Mouse (Mus musculus) liver (tissue): ENCODE results near the gene Hoxd11.

Experiments
- DNase-seq: peaks from one replicate; pipeline ENCODE4 v3.0.0-alpha.2; 2020; ENCODE audit warnings: mixed read lengths

The Hoxd11 gene

GRCm38 (mm10) chr2:74682796-74683195, 3.4 kb downstream of the Hoxd11 start:
- no peak for DNase-seq

GRCm38 (mm10) chr2:74683471-74683951, 4.2 kb downstream of the Hoxd11 start:
- DNase-seq: no peak

DNA sequence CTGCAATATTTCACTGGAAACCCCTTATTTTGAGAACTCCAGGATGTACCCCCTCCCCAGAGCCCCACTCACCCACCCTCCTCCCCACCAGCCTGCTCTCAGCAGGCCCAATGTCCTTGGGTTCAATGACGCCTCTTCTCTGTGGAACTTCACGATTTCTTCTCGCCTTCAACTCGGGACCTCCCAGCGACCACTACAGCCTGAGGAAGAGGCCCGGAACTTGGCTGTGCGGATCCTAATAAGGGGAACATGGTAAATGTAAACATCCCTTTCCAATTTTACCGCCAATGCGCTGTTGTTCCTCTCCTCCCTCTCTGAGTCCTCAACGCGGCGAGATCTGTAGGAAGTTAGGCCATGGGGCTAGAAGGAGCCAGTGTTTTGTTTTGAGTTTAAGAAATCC, 4.7 kb downstream of the Hoxd11 start:
- no peak for DNase-seq

DNA sequence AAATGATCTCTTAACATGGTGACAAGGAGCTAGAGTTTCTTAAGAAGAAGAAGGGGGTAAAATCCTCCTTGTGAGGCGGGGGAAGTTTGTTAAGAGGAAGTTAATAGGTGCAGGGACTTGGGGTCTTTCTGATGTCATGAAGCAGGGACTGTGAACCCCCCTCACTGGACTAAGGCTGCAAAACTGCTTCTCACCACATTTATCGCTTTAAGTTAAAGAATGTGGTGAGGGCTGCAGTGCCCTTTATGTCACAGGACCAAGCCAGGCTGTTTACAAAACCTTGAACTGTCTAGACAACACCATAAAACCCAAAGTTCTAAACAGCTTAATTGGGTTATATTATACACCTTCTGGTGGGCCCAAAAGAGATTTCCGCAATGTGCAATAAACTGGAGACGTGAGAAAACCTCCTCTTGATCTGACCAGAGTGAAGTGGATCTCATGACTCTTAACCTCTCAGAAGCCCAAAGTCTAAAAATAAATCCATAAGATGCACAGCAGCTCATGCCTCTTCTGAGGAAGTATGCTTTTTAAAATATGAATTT, 5.8 kb downstream of the Hoxd11 start:
- DNase-seq: no peak

DNA sequence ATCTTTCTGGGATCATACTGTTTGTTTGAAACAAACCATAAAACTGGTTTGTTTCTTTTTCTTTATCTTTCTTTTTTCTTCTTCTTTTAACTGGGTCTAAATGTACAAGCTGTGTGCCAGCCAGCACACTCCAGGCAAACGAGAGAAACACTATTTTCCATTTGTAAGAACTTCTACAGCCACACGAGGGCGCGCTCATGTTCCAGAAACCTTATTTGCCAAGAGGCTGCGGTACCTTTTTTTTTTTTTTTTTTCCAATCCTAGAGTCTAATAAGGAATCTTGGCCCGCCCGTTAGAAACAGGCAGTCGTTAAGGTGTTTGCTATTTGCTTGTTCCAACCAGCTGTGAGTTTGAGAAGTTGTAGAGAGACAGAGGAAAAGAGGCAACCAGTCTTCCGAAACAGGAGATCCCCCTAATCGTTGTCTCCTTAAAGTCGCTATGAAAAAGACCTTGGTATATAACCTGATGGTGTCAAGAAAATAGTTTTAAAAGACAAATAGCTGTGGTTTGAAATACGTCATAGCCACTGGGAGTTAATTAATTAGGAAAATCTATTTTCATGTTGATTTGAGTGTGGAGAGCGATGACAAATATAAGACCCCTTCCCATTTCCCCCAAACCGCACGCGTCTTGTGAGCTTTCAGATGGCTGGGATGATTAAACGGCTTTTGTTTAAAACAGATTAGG, 7.1 kb downstream of the Hoxd11 start:
- DNase-seq: peak; percentile 48

- no peak for DNase-seq
These were observed 7.8 kb downstream of the Hoxd11 start for GRCm38 (mm10) chr2:74686988-74687697.

GRCm38 (mm10) chr2:74687698-74688555, 8.6 kb downstream of the Hoxd11 start:
- DNase-seq: no peak

- DNase-seq: no peak
These were observed 9.6 kb downstream of the Hoxd11 start for GRCm38 (mm10) chr2:74688795-74689573.

DNA sequence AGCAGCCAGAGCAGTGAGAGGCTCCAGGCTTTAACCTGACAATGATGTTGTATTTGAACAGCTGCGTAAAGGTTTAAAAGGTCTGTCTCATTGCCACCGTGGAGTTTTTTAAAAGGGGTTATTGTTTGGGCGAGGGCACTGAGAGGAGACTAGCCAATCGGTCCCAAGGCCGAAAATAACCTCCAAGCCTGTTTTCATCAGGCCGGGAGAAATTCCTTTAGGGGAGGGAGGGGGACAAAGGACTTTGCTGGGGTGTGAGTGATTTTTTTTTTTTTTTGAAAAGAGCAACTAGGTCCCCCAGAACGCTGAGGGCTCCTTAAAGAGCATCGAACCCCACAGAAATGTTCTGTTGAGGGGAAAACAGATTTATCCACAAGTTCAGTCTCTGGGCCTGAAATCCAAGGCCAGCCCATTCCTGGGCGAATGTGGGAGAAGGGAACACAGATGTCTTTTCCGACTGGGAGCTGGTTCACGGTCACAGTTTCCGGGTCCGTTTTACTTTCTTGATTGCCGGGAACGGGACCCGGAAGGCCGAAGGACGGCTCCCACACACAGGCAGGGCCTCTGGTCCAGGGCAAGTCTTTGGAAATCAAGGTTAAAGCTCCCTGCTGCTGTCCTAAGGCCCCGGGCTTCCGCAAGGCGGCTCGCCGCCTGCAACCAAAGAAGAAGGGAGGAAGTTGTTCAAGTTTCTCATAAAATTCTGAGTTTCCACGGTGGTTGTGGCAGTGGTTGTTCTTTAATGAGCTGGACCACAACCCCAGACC, 10.4 kb downstream of the Hoxd11 start:
- no peak for DNase-seq

DNA sequence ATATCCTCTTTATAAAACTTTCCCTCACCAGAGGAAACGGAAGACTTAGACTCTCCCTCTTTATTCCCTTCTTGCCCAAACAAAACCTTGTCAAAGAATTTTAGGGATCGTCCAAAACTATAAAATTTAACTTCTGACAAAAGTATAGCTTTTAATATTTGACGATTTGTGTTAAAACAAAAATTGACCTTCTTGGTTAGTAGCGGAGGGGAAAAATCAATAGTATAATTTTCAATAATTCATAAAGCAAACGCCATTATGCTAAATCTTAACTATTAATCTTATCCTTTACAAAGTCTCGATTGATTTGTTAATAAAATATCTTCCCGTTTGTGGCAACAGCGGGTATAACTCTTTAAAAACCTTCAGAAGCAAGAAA, 11.0 kb downstream of the Hoxd11 start:
- DNase-seq: no peak

GRCm38 (mm10) chr2:74691022-74691951, 11.9 kb downstream of the Hoxd11 start, which contains the start of gene Hoxd10:
TSS of gene Hoxd10 (plus strand) at chr2:74691924.
- peak; percentile 47 for DNase-seq

GRCm38 (mm10) chr2:74691995-74692807, 12.8 kb downstream of the Hoxd11 start:
- DNase-seq: no peak

GRCm38 (mm10) chr2:74692808-74693431, 13.6 kb downstream of the Hoxd11 start:
- no peak for DNase-seq

DNA sequence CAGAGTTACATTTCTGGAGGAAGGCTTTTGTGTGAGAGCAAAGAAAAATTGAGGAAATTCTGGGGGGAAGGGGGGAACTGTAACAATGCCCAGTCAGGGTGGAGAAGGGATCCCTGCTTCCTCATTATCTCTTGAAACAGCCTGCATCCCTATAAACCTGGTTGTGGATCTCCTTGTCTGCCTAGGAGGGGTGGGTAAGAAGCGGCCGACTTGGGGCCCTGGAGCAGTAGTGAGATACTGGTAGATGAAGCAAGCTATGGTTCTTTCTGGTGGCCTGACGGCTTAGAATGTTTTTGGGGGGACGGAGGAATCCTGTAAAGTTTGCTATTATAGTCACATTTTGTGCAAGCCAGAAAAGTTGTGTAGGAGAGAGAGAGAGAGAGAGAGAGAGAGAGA, 14.1 kb downstream of the Hoxd11 start:
- DNase-seq: no peak

DNA sequence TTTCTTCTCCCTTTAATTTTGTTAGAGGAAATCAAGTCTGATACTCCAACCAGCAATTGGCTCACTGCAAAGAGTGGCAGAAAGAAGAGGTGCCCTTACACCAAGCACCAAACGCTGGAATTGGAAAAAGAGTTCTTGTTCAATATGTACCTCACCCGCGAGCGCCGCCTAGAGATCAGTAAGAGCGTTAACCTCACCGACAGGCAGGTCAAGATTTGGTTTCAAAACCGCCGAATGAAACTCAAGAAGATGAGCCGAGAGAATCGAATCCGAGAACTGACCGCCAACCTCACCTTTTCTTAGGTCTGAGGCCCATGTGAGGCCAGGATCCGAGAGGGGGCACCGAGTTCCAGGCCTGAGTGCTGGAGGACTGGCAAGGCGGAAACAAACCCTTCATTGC, 14.7 kb downstream of the Hoxd11 start:
- DNase-seq: no peak

DNA sequence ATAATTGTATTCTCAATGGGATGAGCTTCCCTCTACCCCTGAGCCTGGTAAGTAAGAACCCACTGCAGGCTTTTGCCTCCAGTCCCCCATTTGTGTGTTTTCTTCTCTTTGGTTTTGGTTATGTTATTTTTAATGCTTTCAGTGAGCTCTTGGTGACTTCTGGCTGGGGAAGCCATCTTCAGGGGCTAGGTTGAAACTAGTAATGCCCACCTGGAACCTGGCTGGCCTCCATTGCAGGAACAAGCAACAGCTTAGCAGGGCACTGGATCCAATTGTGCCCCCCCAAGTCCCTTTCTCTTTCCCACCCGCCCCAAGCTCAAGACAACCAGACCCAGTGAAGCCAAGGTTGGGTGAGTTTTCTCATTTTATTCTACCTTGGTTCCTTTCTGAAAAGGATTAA, 16.0 kb downstream of the Hoxd11 start:
- DNase-seq: no peak

- DNase-seq: no peak
These were observed 16.6 kb downstream of the Hoxd11 start for GRCm38 (mm10) chr2:74695813-74696430.
